ENCODE assay signal across 7 mouse cellular contexts in genomic region chr16:30973416-30973815, GRCm38 (mm10).
A peak's percentile ranks its signal among the peaks of the same experiment; 100 is the strongest.
DNase-seq lines count a peak whose midpoint lies in the region; ATAC-seq lines count a peak whose summit lies in the region.

No protein-coding gene starts in this region.

- H3K9ac ChIP-seq in heart, embryonic 12.5 days = no peak overlapping the region
- no peak overlapping the region for H3K9ac ChIP-seq in midbrain, embryonic 16.5 days (ENCODE audit: low read depth, low read length)

- peaks cover 53% of the 10 kb centered on the region for H3K4me1 ChIP-seq in heart, embryonic 12.5 days (replicated peaks)
- peaks cover 13% of the 10 kb centered on the region; the same call in 1 of the 2 replicates for H3K4me1 ChIP-seq in midbrain, embryonic 16.5 days (ENCODE audit: control insufficient read depth, insufficient read depth, low read length)

- H3K36me3 ChIP-seq in heart, embryonic 12.5 days = no peaks in the 10 kb centered on the region
- H3K36me3 ChIP-seq in midbrain, embryonic 16.5 days (ENCODE audit: control insufficient read depth, insufficient read depth, low read length) = no peaks in the 10 kb centered on the region

- H3K4me3 ChIP-seq in heart, embryonic 12.5 days = no peak overlapping the region
- H3K4me3 ChIP-seq in midbrain, embryonic 16.5 days (ENCODE audit: low read depth, low read length) = no peak overlapping the region

- H3K4me2 ChIP-seq in heart, embryonic 12.5 days = no peak overlapping the region
- no peak overlapping the region for H3K4me2 ChIP-seq in midbrain, embryonic 16.5 days (ENCODE audit: low read length)

- peak; percentile 74 for DNase-seq in testis, postnatal 10 days (ENCODE audit: low spot score)
- DNase-seq in testis, postnatal 14 days (ENCODE audit: low spot score) = no peak
- peak; percentile 90 to 93 for DNase-seq in kidney, postnatal 25 days
- no peak for DNase-seq in spleen, postnatal 4 days (ENCODE audit: low spot score in 2 of 2)
- no peak for DNase-seq in frontal cortex, postnatal 14 days (ENCODE audit: low spot score in 2 of 2)

- WGBS in heart, embryonic 12.5 days = 26% methylated on average over 6 of the region's 6 CpGs
- 56% methylated on average over 6 of the region's 6 CpGs for WGBS in midbrain, embryonic 16.5 days

- H3K9me3 ChIP-seq in heart, embryonic 12.5 days (replicated peaks) = no peaks in the 10 kb centered on the region
- no peaks in the 10 kb centered on the region for H3K9me3 ChIP-seq in midbrain, embryonic 16.5 days (replicated peaks; ENCODE audit: control insufficient read depth, low read length, poor library complexity, severe bottlenecking)

- peak overlapping the region; percentile 56 for H3K27ac ChIP-seq in heart, embryonic 12.5 days (ENCODE audit: poor library complexity, severe bottlenecking)
- no peak overlapping the region for H3K27ac ChIP-seq in midbrain, embryonic 16.5 days (ENCODE audit: low read length)

- ATAC-seq in heart, embryonic 12.5 days (ENCODE audit: insufficient number of reproducible peaks, low FRiP score) = 0 out of 2 replicates have a peak, but pooled peaks have one; percentile 23
- no peak for ATAC-seq in midbrain, embryonic 16.5 days

- no peaks in the 10 kb centered on the region for H3K27me3 ChIP-seq in heart, embryonic 12.5 days (replicated peaks)
- H3K27me3 ChIP-seq in midbrain, embryonic 16.5 days (ENCODE audit: control insufficient read depth, insufficient read depth, low read depth, low read length) = no peaks in the 10 kb centered on the region

Comparison
In these comparisons a context has a peak if more than half of its experiments do, and no peak if none do; other contexts are left out.
1. DNase-seq: peak in testis, postnatal 10 days (single experiment) and kidney, postnatal 25 days (2 of 2); none in testis, postnatal 14 days (single experiment), spleen, postnatal 4 days (0 of 2) and frontal cortex, postnatal 14 days (0 of 2).